Mouse (Mus musculus): ENCODE measurements at regions not wholly inside any gene's neighbourhood (a gene's known extent, or its start where the extent isn't known, plus 50 kb on each side); places are given as distances from the start of the nearest gene placed in this dataset.

- no peak for TF ChIP-seq CTCF (conservative IDR thresholded peaks at IDR 0.05; ENCODE audit: insufficient read depth, insufficient read length, low read depth, low read length)
- no peak for TF ChIP-seq POLR2A (IDR thresholded peaks at IDR 0.05; ENCODE audit: low read depth, low read length)
These were observed 757.4 kb downstream of the Utrn start for GRCm38 (mm10) chr10:12111720-12112119.

Measured in kidney, adult 2 months (tissue).